29 mouse cellular contexts compared by ENCODE assay signal in the genomic region with DNA sequence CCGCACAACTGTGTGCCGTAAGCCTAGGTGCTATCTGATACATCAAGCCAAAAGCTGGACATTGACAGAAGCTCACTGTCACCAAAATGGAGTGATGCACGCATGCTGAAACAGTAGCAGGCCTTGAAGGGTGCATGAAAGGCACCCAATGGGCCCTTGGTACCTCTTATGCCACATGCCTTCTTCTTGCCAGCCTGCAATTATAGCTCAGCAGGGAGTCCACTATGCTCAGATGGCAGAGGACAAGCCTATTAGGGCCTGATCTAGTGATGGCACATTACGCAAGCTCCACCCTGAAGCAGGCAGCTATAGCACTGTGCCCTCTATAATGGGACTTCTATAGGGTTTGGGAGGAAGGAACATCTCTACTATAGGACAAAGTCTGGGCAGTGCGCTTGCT. TPM values are rescaled to one million over a fixed set of nuclear protein-coding genes. Genes with fewer than 3 reads are reported as not detected.
DNase-seq lines count a peak whose midpoint lies in the region; ATAC-seq and TF ChIP-seq lines count a peak whose summit lies in the region.
"Had no signal": no experiment of that assay in that cellular context is flagged by ENCODE, and none has a peak within 500 bp of the region (broad histone marks: within the 10 kb centered on the region; RNA-seq: fewer than 3 reads in every experiment).

No protein-coding gene starts in this region.

- no peaks in the 10 kb centered on the region for H3K36me3 ChIP-seq in heart, embryonic 10.5 days
- H3K36me3 ChIP-seq: embryonic facial prominence, embryonic 10.5 days; embryonic facial prominence, embryonic 13.5 days; forebrain, embryonic 12.5 days; forebrain, embryonic 15.5 days; heart, embryonic 12.5 days; heart, embryonic 15.5 days; hindbrain, embryonic 10.5 days; hindbrain, embryonic 13.5 days had no signal

- no peak overlapping the region for H3K4me3 ChIP-seq in heart, embryonic 10.5 days
- H3K4me3 ChIP-seq: embryonic facial prominence, embryonic 10.5 days; embryonic facial prominence, embryonic 13.5 days; erythroblast, embryonic 14.5 days; forebrain, embryonic 12.5 days; forebrain, embryonic 15.5 days; heart, embryonic 12.5 days; heart, embryonic 15.5 days; hindbrain, embryonic 10.5 days; hindbrain, embryonic 13.5 days had no signal

- no peak overlapping the region for H3K27ac ChIP-seq in heart, embryonic 10.5 days
- H3K27ac ChIP-seq: embryonic facial prominence, embryonic 10.5 days; embryonic facial prominence, embryonic 13.5 days; forebrain, embryonic 12.5 days; forebrain, embryonic 15.5 days; heart, embryonic 15.5 days; hindbrain, embryonic 10.5 days; hindbrain, embryonic 13.5 days had no signal

- no peak for ATAC-seq in megakaryocyte progenitor cell, adult 5-6 weeks (replicated peaks; ENCODE audit: poor library complexity)
- ATAC-seq: activated CD4-positive, CD25-positive, alpha-beta regulatory T cell, adult 4 months; CD4-positive, CD25-positive, alpha-beta regulatory T cell, adult 4 months; forebrain, embryonic 15.5 days; intestine, postnatal 0 days had no signal

- no peaks in the 10 kb centered on the region for H3K27me3 ChIP-seq in heart, embryonic 10.5 days (ENCODE audit: insufficient read depth, poor library complexity, severe bottlenecking)
- H3K27me3 ChIP-seq: embryonic facial prominence, embryonic 13.5 days; forebrain, embryonic 12.5 days; forebrain, embryonic 15.5 days; heart, embryonic 12.5 days; heart, embryonic 15.5 days; hindbrain, embryonic 13.5 days had no signal

- no peaks in the 10 kb centered on the region for H3K4me1 ChIP-seq in heart, embryonic 10.5 days
- H3K4me1 ChIP-seq: embryonic facial prominence, embryonic 10.5 days; embryonic facial prominence, embryonic 13.5 days; forebrain, embryonic 12.5 days; forebrain, embryonic 15.5 days; heart, embryonic 12.5 days; heart, embryonic 15.5 days; hindbrain, embryonic 10.5 days had no signal

- TF ChIP-seq POLR2A in brain, embryonic 14.5 days (IDR thresholded peaks at IDR 0.05; ENCODE audit: borderline replicate concordance, extremely low read depth, insufficient read depth, insufficient read length, poor library complexity, severe bottlenecking) = no peak

- no peak for TF ChIP-seq CTCF in brain, embryonic 14.5 days (IDR thresholded peaks at IDR 0.05; ENCODE audit: borderline replicate concordance, extremely low read depth, insufficient read depth, insufficient read length)

- DNase-seq in heart, adult 11 months = peak; percentile 65
- DNase-seq in heart, embryonic 10.5 days (ENCODE audit: low spot score) = no peak
- peak; percentile 65 for DNase-seq in retina, postnatal 1 day
- DNase-seq in retina, embryonic 14.5 days (ENCODE audit: low spot score) = no peak
- DNase-seq in brain, embryonic 14.5 days (ENCODE audit: low read depth) = peak; percentile 16
- DNase-seq: adrenal gland, adult 8-10 months; adrenal gland, postnatal 25 days; cerebellum, adult 11 months; cerebellum, adult 9-11 months; cerebellum, postnatal 36 days; embryo, embryonic 11 days; gastrocnemius, postnatal 10 days; gastrocnemius, postnatal 36 days; heart, postnatal 10 days; heart, postnatal 36 days had no signal

- 90% methylated on average over 5 of the region's 5 CpGs for WGBS in heart, embryonic 10.5 days

- H3K9me3 ChIP-seq in heart, embryonic 10.5 days = no peaks in the 10 kb centered on the region
- H3K9me3 ChIP-seq: embryonic facial prominence, embryonic 10.5 days; embryonic facial prominence, embryonic 13.5 days; forebrain, embryonic 12.5 days; forebrain, embryonic 15.5 days; heart, embryonic 12.5 days; heart, embryonic 15.5 days; hindbrain, embryonic 10.5 days; hindbrain, embryonic 13.5 days had no signal

RNA-seq across cellular contexts. Expression of a gene that starts 10.8 kb away (rescaled TPM):
- 45.2 and 51.3 TPM in 2 replicates for polyA plus RNA-seq in heart, embryonic 10.5 days (2016; fragmentation: Nextera tagmentation; extraction: Ambion mirVana)
- 19.5 and 27.7 TPM in 2 replicates for polyA plus RNA-seq in brain, embryonic 14.5 days (2012; rRNA removed)
- 0.83 and 1.3 TPM in 2 replicates for total RNA-seq in megakaryocyte progenitor cell, adult 5-6 weeks (2015)
- total RNA-seq in megakaryocyte progenitor cell, adult 5-6 weeks (2017) = 1.2 and 3.2 TPM in 2 replicates
- total RNA-seq: MEL had no signal
- polyA plus RNA-seq: erythroblast, embryonic 14.5 days had no signal

Comparison
In these comparisons a context has a peak if more than half of its experiments do, and no peak if none do; other contexts are left out.
1. DNase-seq: peak in heart, adult 11 months (single experiment), retina, postnatal 1 day (single experiment) and brain, embryonic 14.5 days (single experiment); none in heart, embryonic 10.5 days (single experiment) and retina, embryonic 14.5 days (single experiment).